Mouse (Mus musculus) lung, postnatal 36 days (tissue): ENCODE results near the gene Lsm6.
A peak's percentile ranks its signal among the peaks of the same experiment; 100 is the strongest.

Experiments used
- DNase-seq: peaks from one replicate; pipeline ENCODE4 v3.0.0; 2022; ENCODE audit warnings: mixed read lengths

Gene Lsm6

GRCm38 (mm10) chr8:78801201-78801600 is 19.7 kb downstream of the Lsm6 start:
- DNase-seq = no peak

- DNase-seq = no peak
Observed at GRCm38 (mm10) chr8:78798671-78799070, 22.3 kb downstream of the Lsm6 start.

GRCm38 (mm10) chr8:78797985-78798384 is 23.0 kb downstream of the Lsm6 start:
- no peak for DNase-seq

- no peak for DNase-seq
Observed at GRCm38 (mm10) chr8:78793231-78793630, 27.7 kb downstream of the Lsm6 start.

- no peak for DNase-seq
Observed at GRCm38 (mm10) chr8:78776816-78777215, 44.1 kb downstream of the Lsm6 start.

GRCm38 (mm10) chr8:78771256-78771655 is 49.7 kb downstream of the Lsm6 start:
- peak; percentile 17 for DNase-seq

GRCm38 (mm10) chr8:78770584-78770983 is 50.4 kb downstream of the Lsm6 start:
- no peak for DNase-seq

- DNase-seq = no peak
Observed at GRCm38 (mm10) chr8:78765556-78765955, 55.4 kb downstream of the Lsm6 start.

GRCm38 (mm10) chr8:78764976-78765375 is 56.0 kb downstream of the Lsm6 start:
- DNase-seq = no peak

- no peak for DNase-seq
Observed at GRCm38 (mm10) chr8:78759139-78759538, 61.8 kb downstream of the Lsm6 start.

- no peak for DNase-seq
Observed at GRCm38 (mm10) chr8:78754986-78755385, 66.0 kb downstream of the Lsm6 start.
